11 mouse cellular contexts compared by ENCODE assay signal in the genomic region with DNA sequence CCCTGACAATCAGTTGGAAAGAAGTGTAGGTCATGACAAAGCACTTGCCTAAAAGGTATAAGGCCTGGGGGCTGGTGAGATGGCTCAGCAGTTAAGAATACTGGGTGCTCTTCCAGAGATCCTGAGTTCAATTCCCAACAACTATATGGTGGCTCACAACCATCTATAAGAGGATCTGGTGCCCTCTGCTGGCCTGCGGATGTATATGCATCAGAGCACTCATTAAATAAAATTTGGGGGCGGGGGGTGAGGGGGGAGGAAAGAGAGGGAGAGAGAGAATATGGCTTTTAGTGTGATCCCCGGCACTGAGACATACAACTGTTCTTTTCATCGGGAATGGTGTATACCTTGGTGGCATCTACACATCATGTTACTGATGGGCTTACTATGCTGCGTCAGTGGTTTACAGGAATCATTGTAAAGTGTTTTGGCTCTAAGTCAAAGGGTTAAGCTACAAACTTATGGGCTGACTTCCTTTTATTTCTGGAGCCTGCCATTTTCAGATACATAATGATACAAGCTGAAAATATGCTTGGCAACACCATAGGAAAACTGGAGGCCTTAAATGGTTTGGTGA. TPM values are rescaled to one million over a fixed set of nuclear protein-coding genes. Genes with fewer than 3 reads are reported as not detected.
A peak's percentile ranks its signal among the peaks of the same experiment; 100 is the strongest.
DNase-seq lines count a peak whose midpoint lies in the region; ATAC-seq and TF ChIP-seq lines count a peak whose summit lies in the region.
"Had no signal": no experiment of that assay in that cellular context is flagged by ENCODE, and none has a peak within 500 bp of the region (broad histone marks: within the 10 kb centered on the region; RNA-seq: fewer than 3 reads in every experiment).

No protein-coding gene starts in this region.

- no peak for DNase-seq in kidney, postnatal 0 days (ENCODE audit: low spot score)
- peak; percentile 64 for DNase-seq in B cell, adult 2 months
- no peak for DNase-seq in Patski (ENCODE audit: low read depth, low spot score)
- peak in 1 of 3 experiments; percentile 23 for DNase-seq in liver, embryonic 14.5 days (ENCODE audit: low read depth in 3 of 3, low spot score in 3 of 3)
- no peak for DNase-seq in left cerebral cortex, postnatal 14 days (ENCODE audit: low spot score in 2 of 2)
- no peak for DNase-seq in gastrocnemius, adult 8-10 months (ENCODE audit: low spot score in 2 of 2)
- DNase-seq in urinary bladder, postnatal 4 days (ENCODE audit: low spot score in 2 of 2): no peak
- DNase-seq: kidney, adult 8-10 months had no signal

- no peaks in the 10 kb centered on the region for H3K36me3 ChIP-seq in kidney, postnatal 0 days (ENCODE audit: insufficient read depth, low read length)
- H3K36me3 ChIP-seq in kidney, embryonic 15.5 days: 0 out of 2 replicates have a peak, but pooled peaks cover 2% of the 10 kb centered on the region
- no peaks in the 10 kb centered on the region for H3K36me3 ChIP-seq in liver, embryonic 14.5 days (replicated peaks; ENCODE audit: control insufficient read depth, insufficient read depth, low read depth)

- H3K4me1 ChIP-seq in kidney, postnatal 0 days (replicated peaks; ENCODE audit: insufficient read depth, low read length): no peaks in the 10 kb centered on the region
- no peaks in the 10 kb centered on the region for H3K4me1 ChIP-seq in kidney, embryonic 15.5 days
- peaks cover 0 to 4% of the 10 kb centered on the region in 2 experiments; a peak in 2 of 4 replicates for H3K4me1 ChIP-seq in liver, embryonic 14.5 days (replicated peaks; ENCODE audit: control insufficient read depth in 2 of 2, insufficient read depth in 2 of 2, low read length in 1 of 2)

- WGBS in kidney, postnatal 0 days: 80% methylated on average over 5 of the region's 5 CpGs
- WGBS in kidney, embryonic 15.5 days: 77% methylated on average over 5 of the region's 5 CpGs
- WGBS in liver, embryonic 14.5 days (ENCODE audit: insufficient replicate concordance): 57% methylated on average over 5 of the region's 5 CpGs

- intact Hi-C loops in left cerebral cortex, postnatal 14 days (cut with DNase I): loop anchor here (5.0 to 10.0 kb wide), 3 partner anchors 229 to 556 kb away; a partner anchor contains a TSS

- H3K9me3 ChIP-seq in kidney, postnatal 0 days (replicated peaks; ENCODE audit: low read length): no peaks in the 10 kb centered on the region
- H3K9me3 ChIP-seq in kidney, embryonic 15.5 days (replicated peaks): no peaks in the 10 kb centered on the region
- no peaks in the 10 kb centered on the region for H3K9me3 ChIP-seq in liver, embryonic 14.5 days (ENCODE audit: control insufficient read depth, low read length)
- H3K9me3 ChIP-seq: heart, embryonic 13.5 days had no signal

- in situ Hi-C loops in Patski (cut with MboI; ENCODE audit: low pct_unique_long_range_greater_than_20kb): loop anchor here (5.0 to 10.0 kb wide), 2 partner anchors 459 to 556 kb away; no protein-coding TSS in a partner anchor

- no peak overlapping the region for H3K27ac ChIP-seq in kidney, postnatal 0 days
- no peak overlapping the region for H3K27ac ChIP-seq in kidney, embryonic 15.5 days
- H3K27ac ChIP-seq in liver, embryonic 14.5 days: no peak overlapping the region
- H3K27ac ChIP-seq: heart, embryonic 13.5 days had no signal

- ATAC-seq in kidney, postnatal 0 days (replicated peaks; ENCODE audit: low FRiP score, low read depth): no peak
- no peak for ATAC-seq in kidney, embryonic 15.5 days (replicated peaks; ENCODE audit: low FRiP score)
- no peak for ATAC-seq in Patski
- no peak for ATAC-seq in liver, embryonic 14.5 days (ENCODE audit: insufficient read depth)

- POLR2A ChIA-PET in Patski (lab: Charles Lee): no interaction called here

- H3K4me2 ChIP-seq in kidney, postnatal 0 days (ENCODE audit: low read length): no peak overlapping the region
- no peak overlapping the region for H3K4me2 ChIP-seq in kidney, embryonic 15.5 days
- no peak overlapping the region for H3K4me2 ChIP-seq in liver, embryonic 14.5 days (ENCODE audit: low read depth)
- H3K4me2 ChIP-seq: heart, embryonic 13.5 days had no signal

- peak; percentile 52 for TF ChIP-seq CTCF in kidney, postnatal 0 days (IDR thresholded peaks at IDR 0.05; ENCODE audit: low read depth)
- peak; percentile 40 for TF ChIP-seq CTCF in Patski (IDR thresholded peaks at IDR 0.05)
- TF ChIP-seq CTCF in liver, embryonic 14.5 days (IDR thresholded peaks at IDR 0.05; ENCODE audit: low read depth): peak; percentile 62

- CTCF ChIA-PET in Patski (lab: Charles Lee): interaction anchor here (0.6 to 1.5 kb wide), 3 partner anchors 9 to 233 kb away, joined by 3 read pairs; no protein-coding TSS in a partner anchor

- H3K9ac ChIP-seq in kidney, postnatal 0 days (ENCODE audit: low read depth, low read length): no peak overlapping the region
- no peak overlapping the region for H3K9ac ChIP-seq in kidney, embryonic 15.5 days
- no peak overlapping the region for H3K9ac ChIP-seq in liver, embryonic 14.5 days (replicated peaks)
- H3K9ac ChIP-seq: heart, embryonic 13.5 days had no signal

- no peak for TF ChIP-seq EP300 in liver, embryonic 14.5 days (IDR thresholded peaks at IDR 0.05; ENCODE audit: low read depth)

- no peaks in the 10 kb centered on the region for H3K27me3 ChIP-seq in kidney, postnatal 0 days (ENCODE audit: insufficient read depth, low read length)
- no peaks in the 10 kb centered on the region for H3K27me3 ChIP-seq in kidney, embryonic 15.5 days
- H3K27me3 ChIP-seq in Patski: no peaks in the 10 kb centered on the region
- H3K27me3 ChIP-seq in liver, embryonic 14.5 days (ENCODE audit: control insufficient read depth, insufficient read depth, low read length): no peaks in the 10 kb centered on the region
- H3K27me3 ChIP-seq: heart, embryonic 13.5 days had no signal

- no peak overlapping the region for H3K4me3 ChIP-seq in kidney, postnatal 0 days (replicated peaks; ENCODE audit: low read depth, low read length)
- no peak overlapping the region for H3K4me3 ChIP-seq in kidney, embryonic 15.5 days (replicated peaks)
- H3K4me3 ChIP-seq in liver, embryonic 14.5 days (ENCODE audit: insufficient read depth in 1 of 2, low read depth in 2 of 2, low read length in 2 of 2): no peak overlapping the region
- H3K4me3 ChIP-seq: erythroblast, embryonic 14.5 days; heart, embryonic 13.5 days had no signal

RNA-seq across cellular contexts. Expression of a gene that starts 19.3 kb away (rescaled TPM):
- polyA plus RNA-seq in kidney, postnatal 0 days (2015; fragmentation: Nextera tagmentation; extraction: Ambion mirVana): 5.0 and 7.4 TPM in 2 replicates
- 11.4 TPM in 2 replicates for polyA plus RNA-seq in kidney, embryonic 15.5 days (2015; fragmentation: Nextera tagmentation; extraction: Ambion mirVana)
- polyA plus RNA-seq in Patski (2021): 3.9 TPM
- polyA plus RNA-seq in liver, embryonic 14.5 days (2012; rRNA removed): 1.9 and 2.1 TPM in 2 replicates
- polyA plus RNA-seq in liver, embryonic 14.5 days (2014; fragmentation: Nextera tagmentation; extraction: Ambion mirVana): 0.86 and 1.0 TPM in 2 replicates
- total RNA-seq in left cerebral cortex, postnatal 14 days (2021): 1 to 10 TPM; 2.7 to 7.7 TPM
- under 1 TPM in 2 of 4 experiments, not detected in 2; 0.44 to 0.61 TPM for total RNA-seq in gastrocnemius, adult 8-10 months (2022)
- polyA plus RNA-seq: erythroblast, embryonic 14.5 days had no signal

RNA-seq across cellular contexts. Expression of a gene that starts 19.4 kb away (rescaled TPM):
- 28.4 and 31.8 TPM in 2 replicates for polyA plus RNA-seq in kidney, postnatal 0 days (2015; fragmentation: Nextera tagmentation; extraction: Ambion mirVana)
- polyA plus RNA-seq in kidney, embryonic 15.5 days (2015; fragmentation: Nextera tagmentation; extraction: Ambion mirVana): 23.3 and 24.4 TPM in 2 replicates
- polyA plus RNA-seq in Patski (2021): 8.9 TPM
- 7.4 and 8.1 TPM in 2 replicates for polyA plus RNA-seq in liver, embryonic 14.5 days (2012; rRNA removed)
- polyA plus RNA-seq in liver, embryonic 14.5 days (2014; fragmentation: Nextera tagmentation; extraction: Ambion mirVana): 14.7 and 15.3 TPM in 2 replicates
- 10 to 100 TPM; 32.6 to 33.5 TPM for total RNA-seq in left cerebral cortex, postnatal 14 days (2021)
- 10 to 100 TPM; 11.0 to 19.0 (median 14.3) TPM for total RNA-seq in gastrocnemius, adult 8-10 months (2022)

RNA-seq across cellular contexts. Expression of a gene that starts 19.5 kb away (rescaled TPM):
- 166 and 182 TPM in 2 replicates for polyA plus RNA-seq in kidney, postnatal 0 days (2015; fragmentation: Nextera tagmentation; extraction: Ambion mirVana)
- 165 and 198 TPM in 2 replicates for polyA plus RNA-seq in kidney, embryonic 15.5 days (2015; fragmentation: Nextera tagmentation; extraction: Ambion mirVana)
- 52.2 TPM for polyA plus RNA-seq in Patski (2021)
- 34.7 and 51.1 TPM in 2 replicates for polyA plus RNA-seq in liver, embryonic 14.5 days (2012; rRNA removed)
- 136 and 143 TPM in 2 replicates for polyA plus RNA-seq in liver, embryonic 14.5 days (2014; fragmentation: Nextera tagmentation; extraction: Ambion mirVana)
- 10 to 100 TPM; 15.0 to 16.6 TPM for total RNA-seq in left cerebral cortex, postnatal 14 days (2021)
- 10 to 100 TPM in 3 of 4 experiments, 1 to 10 TPM in 1; 8.7 to 12.4 (median 10.6) TPM for total RNA-seq in gastrocnemius, adult 8-10 months (2022)

Comparison
In these comparisons a context has a peak if more than half of its experiments do, and no peak if none do; other contexts are left out.
1. DNase-seq: peak in B cell, adult 2 months (2 of 2); none in kidney, postnatal 0 days (single experiment), Patski (single experiment), left cerebral cortex, postnatal 14 days (0 of 2), gastrocnemius, adult 8-10 months (0 of 2) and urinary bladder, postnatal 4 days (0 of 2).
2. Peak in every context shown above with its lines, with median percentiles within 50 percentile points of each other: CTCF ChIP-seq.